Mouse (Mus musculus): ENCODE measurements around the gene Dolk. TPM values are rescaled to one million over a fixed set of nuclear protein-coding genes. Genes with fewer than 3 reads are reported as not detected.
A peak's percentile ranks its signal among the peaks of the same experiment; 100 is the strongest.

Dolk gene
- polyA plus RNA-seq, 1 experiment: 21.8 TPM

GRCm38 (mm10) chr2:30237199-30237880 lies 48.8 kb downstream of the Dolk start, which contains the start of gene Lrrc8a:
Gene Lrrc8a (plus strand): TSS chr2:30237715.
- Histone ChIP-seq H3K4me3 (replicated peaks; ENCODE audit: insufficient read depth, low read depth, low read length) (peak within 1 kb of the TSS; percentile 74), H3K4me1 (ENCODE audit: control insufficient read depth, insufficient read depth, low read length) (peaks cover 27% of the 10 kb centered on the region), H3K27ac (ENCODE audit: insufficient read depth, low read length) (peak within 1 kb of the TSS; percentile 72), H3K27me3 (ENCODE audit: control insufficient read depth, insufficient read depth, low read length) (no peaks in the 10 kb centered on the region)
- WGBS: under 1% methylated on average over 59 of the region's 67 CpGs
- peak; percentile 100 for DNase-seq
- TF ChIP-seq POLR2A (IDR thresholded peaks at IDR 0.05; ENCODE audit: borderline replicate concordance, insufficient read depth, low read length) (peak; percentile 62; the same call in 1 of the 2 replicates), CTCF (IDR thresholded peaks at IDR 0.05; ENCODE audit: borderline replicate concordance, insufficient read depth, low read depth, low read length) (peak; percentile 24; the same call in 1 of the 2 replicates)

GRCm38 (mm10) chr2:30236426-30237198 lies 49.5 kb downstream of the Dolk start:
- no peaks in the 10 kb centered on the region for H3K27me3 ChIP-seq (ENCODE audit: control insufficient read depth, insufficient read depth, low read length)
- H3K27ac ChIP-seq (ENCODE audit: insufficient read depth, low read length): peak overlapping the region; percentile 48
- H3K4me3 ChIP-seq (replicated peaks; ENCODE audit: insufficient read depth, low read depth, low read length): peak overlapping the region; percentile 74
- WGBS: 2% methylated on average over 18 of the region's 18 CpGs
- no peak for TF ChIP-seq POLR2A (IDR thresholded peaks at IDR 0.05; ENCODE audit: borderline replicate concordance, insufficient read depth, low read length)
- TF ChIP-seq CTCF (IDR thresholded peaks at IDR 0.05; ENCODE audit: borderline replicate concordance, insufficient read depth, low read depth, low read length): no peak
- H3K4me1 ChIP-seq (ENCODE audit: control insufficient read depth, insufficient read depth, low read length): peaks cover 27% of the 10 kb centered on the region
- DNase-seq: no peak

GRCm38 (mm10) chr2:30235593-30235992 lies 50.5 kb downstream of the Dolk start:
- Histone ChIP-seq H3K27me3 (ENCODE audit: control insufficient read depth, insufficient read depth, low read length) (no peaks in the 10 kb centered on the region), H3K27ac (ENCODE audit: insufficient read depth, low read length) (no peak overlapping the region), H3K4me3 (replicated peaks; ENCODE audit: insufficient read depth, low read depth, low read length) (no peak overlapping the region), H3K4me1 (ENCODE audit: control insufficient read depth, insufficient read depth, low read length) (peaks cover 19% of the 10 kb centered on the region)
- DNase-seq: no peak
- 88% methylated on average over 5 of the region's 5 CpGs for WGBS
- TF ChIP-seq CTCF (IDR thresholded peaks at IDR 0.05; ENCODE audit: borderline replicate concordance, insufficient read depth, low read depth, low read length) (no peak), POLR2A (IDR thresholded peaks at IDR 0.05; ENCODE audit: borderline replicate concordance, insufficient read depth, low read length) (no peak)

Other genes with a start within 250 kb of the Dolk start
- 25.2 and 25.6 TPM in 2 replicates for gene Wdr34, start 237.5 kb downstream of the Dolk start, polyA plus RNA-seq (2012; rRNA removed)
- gene Set, start 229.0 kb downstream of the Dolk start, polyA plus RNA-seq (2012; rRNA removed): 138 and 159 TPM in 2 replicates
- 2.4 TPM in 2 replicates for gene Pkn3, start 208.7 kb downstream of the Dolk start, polyA plus RNA-seq (2012; rRNA removed)
- gene Zdhhc12, start 192.7 kb downstream of the Dolk start, polyA plus RNA-seq (2012; rRNA removed): 14.4 and 15.5 TPM in 2 replicates
- gene Zer1, start 161.7 kb downstream of the Dolk start, polyA plus RNA-seq (2012; rRNA removed): 137 and 154 TPM in 2 replicates
- 57.7 and 58.2 TPM in 2 replicates for gene Tbc1d13, start 152.6 kb downstream of the Dolk start, polyA plus RNA-seq (2012; rRNA removed)
- gene Endog, start 114.8 kb downstream of the Dolk start, polyA plus RNA-seq (2012; rRNA removed): 52.9 and 54.1 TPM in 2 replicates
- gene Spout1, start 107.9 kb downstream of the Dolk start, polyA plus RNA-seq (2012; rRNA removed): 50.5 and 52.7 TPM in 2 replicates
- gene Kyat1, start 80.5 kb downstream of the Dolk start, polyA plus RNA-seq (2012; rRNA removed): 45.6 and 55.8 TPM in 2 replicates
- gene Lrrc8a, start 48.6 kb downstream of the Dolk start, polyA plus RNA-seq (2012; rRNA removed): 54.8 and 58.0 TPM in 2 replicates
- 8.5 and 8.6 TPM in 2 replicates for gene Gm28035, start 45.8 kb downstream of the Dolk start, polyA plus RNA-seq (2012; rRNA removed)
- 25.7 and 30.2 TPM in 2 replicates for gene Phyhd1, start 20.1 kb downstream of the Dolk start, polyA plus RNA-seq (2012; rRNA removed)
- not detected in 2 replicates for gene Gm28038, start 5.3 kb downstream of the Dolk start, polyA plus RNA-seq (2012; rRNA removed)
- 19.4 and 22.9 TPM in 2 replicates for gene Nup188, start 63 bp upstream of the Dolk start, polyA plus RNA-seq (2012; rRNA removed)
- gene Sh3glb2, start 73.0 kb upstream of the Dolk start, polyA plus RNA-seq (2012; rRNA removed): 509 and 525 TPM in 2 replicates
- gene Miga2, start 77.9 kb upstream of the Dolk start, polyA plus RNA-seq (2012; rRNA removed): 108 and 114 TPM in 2 replicates
- gene Dolpp1, start 105.9 kb upstream of the Dolk start, polyA plus RNA-seq (2012; rRNA removed): 50.5 and 55.9 TPM in 2 replicates
- 50.9 and 52.1 TPM in 2 replicates for gene Crat, start 129.5 kb upstream of the Dolk start, polyA plus RNA-seq (2012; rRNA removed)
- gene Ptpa, start 129.7 kb upstream of the Dolk start, polyA plus RNA-seq (2012; rRNA removed): 204 and 207 TPM in 2 replicates
- 5.1 and 7.5 TPM in 2 replicates for gene Ier5l, start 187.9 kb upstream of the Dolk start, polyA plus RNA-seq (2012; rRNA removed)